Mouse (Mus musculus) left cerebral cortex, postnatal 14 days (tissue): ENCODE results near the gene 3100002H09Rik. TPM values are rescaled to one million over a fixed set of nuclear protein-coding genes. Genes with fewer than 3 reads are reported as not detected.

ENCODE experiments used
- DNase-seq, 2 experiments: peaks; one replicate each; pipeline ENCODE4 v3.0.0; 2021 to 2022; ENCODE audit warnings: low spot score in 2 of 2, mixed read lengths in 1 of 2
- intact Hi-C: fragments of 180-260 bp; cut with DNase I; formaldehyde crosslinking; loops from one replicate; pipeline ENCODE4 v1.15.1; 2025
- total RNA-seq, 2 experiments: library from RNA; stranded (reverse); gene quantifications; 2 replicates each; pipeline ENCODE4 v1.2.3; 2021

3100002H09Rik gene
- total RNA-seq, 2 experiments from 2014 or later = 0.40 to 0.55 TPM

- no peak for DNase-seq
- intact Hi-C loops = no loop called here
Measured at GRCm38 (mm10) chr4:124563371-124563770, 47.2 kb downstream of the 3100002H09Rik start.

- intact Hi-C loops = no loop called here
- DNase-seq = peak in 1 of 2 experiments; percentile 30
Measured at GRCm38 (mm10) chr4:124562721-124563120, 47.9 kb downstream of the 3100002H09Rik start.

Other genes starting within 250 kb of the 3100002H09Rik start
- 10 to 100 TPM; 29.9 to 30.1 TPM for gene Pou3f1, start 46.0 kb upstream of the 3100002H09Rik start, total RNA-seq
- 10 to 100 TPM; 14.1 to 14.3 TPM for gene Utp11, start 82.8 kb upstream of the 3100002H09Rik start, total RNA-seq
- 1 to 10 TPM; 3.8 to 4.2 TPM for gene Fhl3, start 89.9 kb upstream of the 3100002H09Rik start, total RNA-seq
- 10 to 100 TPM; 31.1 to 32.2 TPM for gene Sf3a3, start 104.0 kb upstream of the 3100002H09Rik start, total RNA-seq
- gene Inpp5b, start 131.0 kb upstream of the 3100002H09Rik start, total RNA-seq = 10 to 100 TPM; 35.3 to 42.5 TPM
- 10 to 100 TPM; 24.5 to 25.8 TPM for gene Mtf1, start 191.3 kb upstream of the 3100002H09Rik start, total RNA-seq
- gene Yrdc, start 239.9 kb upstream of the 3100002H09Rik start, total RNA-seq = 10 to 100 TPM; 29.6 to 29.7 TPM
- 10 to 100 TPM; 88.7 to 91.2 TPM for gene 1110065P20Rik, start 240.4 kb upstream of the 3100002H09Rik start, total RNA-seq